Mouse (Mus musculus) mesoderm, embryonic 11.5 days (tissue): ENCODE measurements at regions not wholly inside any gene's neighbourhood (a gene's known extent, or its start where the extent isn't known, plus 50 kb on each side); places are given as distances from the start of the nearest gene placed in this dataset.

Source experiments
- DNase-seq: peaks from one replicate; pipeline ENCODE4 v3.0.0-alpha.2; 2012; ENCODE audit warnings: low read depth, low spot score

DNA sequence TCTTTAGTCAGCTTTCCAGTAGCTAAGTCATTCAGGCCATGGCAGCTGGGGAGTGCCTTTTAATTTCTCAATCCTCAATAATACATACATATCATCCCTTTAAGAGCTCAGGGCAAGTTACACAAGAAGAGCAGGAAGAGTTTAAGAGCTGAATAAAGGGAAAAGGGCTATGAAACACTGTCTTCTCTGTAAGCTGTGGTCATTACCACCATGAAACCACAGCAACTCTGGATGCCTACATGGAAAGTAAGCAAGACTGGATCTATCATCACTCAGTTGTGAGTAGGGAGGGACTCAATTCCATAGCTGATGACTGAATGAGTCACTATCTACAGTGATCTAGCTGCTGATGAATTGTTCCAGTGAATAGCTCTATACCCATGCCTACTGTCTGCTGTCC is 349.9 kb downstream of the Nr2f2 start:
- no peak for DNase-seq

DNA sequence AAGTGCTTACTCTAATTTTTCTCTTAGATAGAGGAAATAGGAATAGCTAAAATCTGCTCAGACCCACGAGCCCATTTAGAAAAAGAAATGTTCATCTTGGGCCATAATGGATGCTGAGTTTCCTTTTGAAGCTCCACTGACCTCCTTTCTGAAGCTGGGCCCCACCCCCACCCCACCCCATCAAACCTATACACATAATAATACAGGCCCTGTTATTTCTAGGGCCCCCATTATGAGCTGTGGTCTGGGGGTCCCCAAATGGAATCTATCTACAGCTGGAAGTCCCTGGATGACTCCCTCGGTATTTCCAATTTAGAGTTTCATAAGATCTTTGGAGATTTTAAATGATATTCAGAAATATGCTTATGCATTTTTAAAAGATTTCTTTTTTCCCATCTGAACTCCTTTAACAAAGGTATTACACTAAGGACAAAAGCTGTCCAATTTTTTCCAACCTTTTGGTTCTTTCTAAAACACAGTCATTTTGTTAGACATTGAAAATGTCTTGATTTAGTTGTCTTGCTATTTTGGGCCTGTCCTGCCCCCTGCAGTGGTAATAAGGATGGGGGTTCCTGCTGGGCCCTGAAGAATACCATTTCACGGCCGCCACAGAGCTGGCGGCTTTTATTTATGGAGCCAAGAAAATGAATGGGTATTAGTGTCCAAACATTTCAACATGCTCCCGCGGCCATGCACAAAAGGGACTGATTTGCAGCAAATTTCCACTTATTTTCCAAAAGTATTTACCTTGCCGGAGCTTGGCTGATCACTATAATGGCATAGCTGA is 363.1 kb downstream of the Nr2f2 start:
- peak; percentile 63 for DNase-seq

DNA sequence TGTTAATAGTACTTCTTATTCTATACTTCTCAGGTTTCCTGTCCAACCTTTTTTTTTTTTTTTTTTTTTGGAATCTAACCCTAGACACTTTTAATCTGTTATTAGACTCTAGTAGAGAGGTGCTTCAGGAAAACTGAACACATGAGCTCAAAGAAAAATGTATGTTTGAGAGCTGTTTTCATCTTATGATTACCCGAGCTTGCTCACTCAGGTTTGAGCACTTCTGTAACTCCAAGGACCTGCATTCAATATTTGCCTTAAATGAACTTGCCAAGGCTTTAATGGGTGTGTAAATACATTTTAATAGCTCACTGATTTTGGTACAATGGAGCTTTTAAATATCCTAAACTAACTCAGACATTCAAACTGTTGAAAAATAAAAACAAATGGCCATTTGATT is 367.8 kb downstream of the Nr2f2 start:
- no peak for DNase-seq

DNA sequence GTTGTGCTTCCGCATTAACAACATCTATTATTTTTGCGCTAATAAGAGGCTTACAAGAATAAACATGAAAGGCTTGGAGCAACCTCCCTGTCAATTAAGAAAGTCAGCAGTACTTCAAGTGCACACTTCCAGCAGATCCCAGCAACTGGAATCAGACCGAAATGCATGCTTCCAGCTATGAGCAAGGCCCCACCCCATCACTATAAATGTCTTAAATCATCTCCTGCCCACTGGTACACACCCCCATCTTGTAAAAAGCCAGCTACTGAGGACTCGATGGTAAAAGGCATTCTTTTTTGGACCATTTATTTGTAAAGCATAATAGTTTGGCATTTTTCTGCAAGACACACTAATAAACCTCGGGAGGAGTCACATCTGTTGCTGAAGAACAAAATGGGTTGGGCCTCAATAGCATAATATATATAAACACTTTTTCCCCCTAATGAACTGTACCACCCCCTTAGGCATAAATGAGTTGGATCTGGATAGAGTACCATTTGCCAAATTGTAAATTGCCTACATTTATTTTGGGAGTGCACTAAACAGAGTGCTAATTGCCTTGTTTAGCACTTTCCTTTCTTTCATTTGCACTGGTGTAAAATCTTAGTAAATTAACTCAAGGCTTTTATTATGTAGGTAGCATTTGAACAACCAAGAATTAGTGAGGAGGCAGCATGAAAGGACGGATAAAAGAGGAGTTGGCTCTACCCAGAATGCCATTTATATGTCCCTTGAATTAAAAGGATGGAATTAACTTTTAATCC is 371.8 kb downstream of the Nr2f2 start:
- no peak for DNase-seq

DNA sequence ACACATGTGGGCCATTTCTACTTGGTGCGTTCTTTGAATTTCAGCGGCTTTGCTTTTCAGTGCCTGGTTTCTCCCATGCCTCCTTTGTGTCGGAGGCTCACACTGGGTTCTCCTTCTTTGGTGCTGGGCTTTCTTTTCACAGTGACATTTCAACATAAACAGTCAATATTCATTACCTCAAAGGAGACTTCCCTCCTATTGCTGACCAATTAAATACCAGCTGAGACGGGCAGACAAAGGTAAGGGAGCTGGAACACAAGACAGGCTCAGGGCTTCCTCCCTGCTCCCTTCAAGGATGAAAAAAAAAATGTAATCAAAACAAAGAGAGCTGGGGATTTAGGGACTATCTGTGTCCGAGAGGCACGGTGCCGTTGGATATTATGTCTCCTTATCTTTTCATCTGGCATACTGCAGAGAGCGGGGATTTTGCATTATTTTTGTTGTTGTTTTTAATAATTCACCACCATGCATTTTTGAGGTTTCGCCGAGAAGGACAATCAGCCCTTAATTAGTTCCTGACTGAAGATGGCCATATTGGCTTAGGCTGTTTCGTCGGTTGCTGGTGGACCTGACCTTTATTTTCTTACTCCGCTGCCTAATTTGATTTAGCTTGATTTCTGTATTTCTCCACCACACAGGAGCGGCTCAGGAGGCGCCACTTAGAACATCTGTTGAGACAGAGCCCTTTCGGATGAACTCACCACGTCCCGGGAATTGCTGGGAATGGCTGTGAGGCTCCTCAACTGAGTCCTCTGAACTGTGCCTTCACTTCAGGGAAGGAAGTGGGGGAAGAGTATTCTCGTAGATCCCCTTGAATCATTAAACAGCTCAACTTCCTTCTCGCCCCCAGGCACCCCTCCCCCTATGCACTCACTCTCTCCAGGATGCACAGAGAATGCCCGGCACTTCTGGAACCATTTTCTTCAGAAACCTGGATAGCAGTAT is 373.9 kb downstream of the Nr2f2 start:
- no peak for DNase-seq

DNA sequence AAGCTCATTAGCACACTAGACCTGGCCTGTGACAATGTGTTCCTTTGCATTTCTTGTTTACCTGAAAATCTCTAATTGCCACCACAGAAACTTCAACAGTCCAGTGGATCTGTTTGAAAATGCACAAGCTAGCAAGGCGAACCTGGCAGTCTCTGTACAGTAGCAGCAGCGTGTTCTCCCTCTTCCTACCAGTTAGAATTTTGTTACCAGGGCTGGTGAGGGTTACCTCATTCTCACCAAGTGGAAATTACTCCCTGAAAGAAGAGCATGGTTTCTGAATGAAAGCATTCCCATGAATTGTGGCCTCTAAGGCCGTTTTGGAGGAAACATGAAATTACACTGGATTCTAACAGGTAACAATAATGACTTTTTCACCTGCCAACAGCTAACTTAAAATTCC is 374.6 kb downstream of the Nr2f2 start:
- DNase-seq: no peak

DNA sequence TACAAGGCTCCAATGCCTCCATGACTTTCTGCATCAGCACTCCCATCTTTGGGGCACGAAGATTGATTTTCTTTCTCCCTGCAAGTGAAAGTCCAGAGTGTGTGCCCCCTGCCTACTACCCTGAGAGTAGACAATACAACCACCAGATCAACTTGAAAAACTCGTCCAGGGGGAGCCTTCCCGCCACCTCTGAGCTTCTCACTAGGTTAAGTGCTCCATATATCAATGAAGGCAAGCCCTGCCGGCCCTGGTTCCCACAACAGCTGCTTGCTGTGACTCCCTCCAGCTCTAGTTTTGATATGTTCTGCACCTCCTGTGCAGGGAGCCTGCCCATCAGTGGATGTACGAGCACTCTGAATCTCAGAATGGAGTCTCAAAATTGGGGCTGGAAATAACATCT is 377.8 kb downstream of the Nr2f2 start:
- peak; percentile 58 for DNase-seq

DNA sequence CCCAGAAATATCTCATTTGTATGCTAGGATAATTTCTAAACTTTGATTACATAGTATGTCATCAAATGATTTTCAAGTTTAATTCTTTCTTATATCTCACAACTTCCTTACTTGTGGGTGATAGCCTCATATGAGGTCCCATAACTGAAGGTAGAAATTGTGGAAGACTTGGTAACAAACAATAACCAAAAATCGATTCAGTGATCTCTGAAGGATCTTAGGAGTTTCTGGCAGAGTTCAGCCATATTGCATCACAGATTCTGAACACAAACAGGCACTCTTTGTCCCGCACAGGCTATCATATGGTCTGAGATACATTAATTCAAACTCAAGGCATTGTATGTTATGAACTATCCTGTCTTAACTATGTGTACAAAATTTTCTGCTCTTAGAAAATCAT is 385.2 kb downstream of the Nr2f2 start:
- DNase-seq: no peak

DNA sequence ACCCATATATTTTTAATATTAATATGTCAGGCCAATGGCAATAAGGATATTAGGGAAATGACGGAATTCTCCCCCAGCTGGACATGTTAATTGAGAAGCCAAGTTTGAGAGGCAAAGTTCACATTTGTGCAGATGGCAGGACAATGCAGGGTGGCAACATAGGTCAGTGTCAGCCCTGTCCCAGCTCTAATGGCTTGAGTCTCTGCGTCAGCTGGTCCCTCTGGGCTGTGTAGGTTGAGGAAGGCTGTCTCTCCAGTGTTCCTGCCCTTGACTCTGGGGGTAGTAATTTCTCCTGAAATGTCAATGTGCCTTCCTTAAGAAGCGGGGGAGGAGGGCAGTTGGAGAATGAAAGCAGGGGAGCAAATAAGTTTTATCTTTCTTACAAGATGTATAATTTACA is 390.2 kb downstream of the Nr2f2 start:
- DNase-seq: peak; percentile 23

DNA sequence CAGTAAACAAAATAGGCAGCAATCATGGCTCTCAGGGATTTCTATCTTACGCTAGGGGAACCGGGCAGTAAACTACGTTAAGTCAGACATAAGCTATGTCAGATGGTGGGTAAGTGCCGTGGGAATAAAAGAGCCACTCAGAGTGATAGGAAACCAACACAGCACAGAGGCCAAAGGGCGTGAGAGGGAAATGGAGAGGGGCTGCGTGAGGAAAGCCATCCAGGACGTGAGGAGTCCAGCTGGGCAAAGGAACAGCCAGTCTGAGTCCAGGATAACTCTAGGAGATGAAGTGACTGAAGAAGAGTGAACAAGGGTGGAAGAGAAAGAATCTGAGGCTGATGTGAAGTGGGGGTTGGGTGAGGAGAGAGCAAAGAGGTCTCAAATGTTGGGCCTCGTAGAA is 402.5 kb downstream of the Nr2f2 start:
- no peak for DNase-seq

DNA sequence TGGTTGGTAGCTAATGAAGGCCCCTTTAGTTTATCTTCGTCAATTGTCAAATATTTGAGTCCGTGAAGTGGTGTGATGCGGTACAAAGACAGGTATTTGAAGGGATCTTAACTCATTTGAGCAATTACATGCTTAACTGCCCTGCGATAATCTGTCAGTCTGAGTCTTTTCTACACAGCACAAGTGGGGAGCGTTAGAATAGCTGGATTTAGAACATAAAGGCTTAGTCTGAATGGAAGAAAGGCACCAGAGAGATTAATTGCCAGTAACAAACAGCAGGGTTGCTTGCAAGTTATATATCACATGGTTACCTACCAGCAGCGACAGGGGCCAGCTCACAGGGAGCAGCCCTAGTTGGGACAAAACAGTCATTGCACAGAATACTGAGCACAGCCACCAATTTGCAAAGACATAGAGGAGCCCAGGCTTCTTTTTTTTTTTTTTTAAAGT is 416.3 kb downstream of the Nr2f2 start:
- DNase-seq: peak; percentile 68

DNA sequence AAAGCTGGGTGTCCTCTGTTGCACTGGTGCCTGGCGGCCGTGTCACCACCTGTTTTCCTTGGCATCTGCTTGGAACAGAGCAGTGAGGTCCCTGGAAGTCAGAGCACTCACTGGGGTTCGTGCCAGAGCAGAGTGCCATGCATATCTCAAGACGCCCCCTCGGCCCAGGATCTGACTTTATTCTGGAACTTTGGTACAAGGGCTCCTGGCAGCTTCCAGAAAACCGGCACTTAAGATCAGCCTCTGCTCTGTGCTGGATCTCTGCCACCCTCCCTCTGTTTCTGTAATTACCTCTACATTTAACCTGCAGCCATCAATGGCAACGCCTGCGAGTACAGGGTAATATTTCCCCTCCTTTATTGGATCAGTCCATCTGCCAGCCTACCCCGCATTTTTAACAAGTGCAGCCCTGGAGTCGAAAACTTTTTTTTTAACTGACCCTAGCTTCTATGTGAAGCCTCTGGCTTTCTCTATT is 416.9 kb downstream of the Nr2f2 start:
- no peak for DNase-seq

DNA sequence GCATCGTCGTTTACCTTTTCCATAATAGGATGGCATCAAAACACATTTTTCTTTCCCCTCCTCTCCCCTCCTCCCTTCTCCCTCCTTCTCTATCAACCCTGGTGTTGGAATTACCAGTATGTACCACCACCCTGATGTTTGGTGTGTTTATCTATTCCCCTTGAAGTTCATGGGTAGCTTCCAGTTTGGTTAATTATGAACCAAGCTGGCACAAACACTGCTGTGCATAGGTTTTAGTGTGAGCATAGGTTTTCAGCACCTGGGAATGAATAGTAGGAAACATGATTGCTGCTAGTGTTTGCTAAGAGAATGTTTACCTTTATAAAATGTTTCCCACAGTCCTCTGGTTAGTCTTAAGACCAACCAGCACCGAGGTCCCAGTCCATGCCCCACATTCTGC is 420.1 kb downstream of the Nr2f2 start:
- no peak for DNase-seq

DNA sequence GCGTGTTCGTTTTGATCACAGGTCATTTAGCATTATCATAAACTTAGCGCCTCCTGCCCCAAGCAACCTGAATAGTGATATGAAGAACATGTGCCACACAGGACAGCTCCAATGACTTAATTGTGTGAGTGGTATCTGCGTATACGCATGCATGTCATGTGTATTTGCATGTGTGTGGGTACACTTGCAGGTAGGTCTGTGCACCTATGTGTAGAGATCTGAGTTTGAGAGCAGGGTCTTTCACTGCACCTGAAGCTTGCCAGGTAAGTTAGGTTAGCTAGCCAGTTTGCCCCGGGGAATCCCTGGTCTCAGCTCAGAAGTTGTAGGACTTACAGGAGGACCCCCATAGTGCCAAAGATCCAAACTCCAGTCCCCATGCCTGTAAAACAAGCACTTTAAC is 424.7 kb downstream of the Nr2f2 start:
- DNase-seq: no peak

DNA sequence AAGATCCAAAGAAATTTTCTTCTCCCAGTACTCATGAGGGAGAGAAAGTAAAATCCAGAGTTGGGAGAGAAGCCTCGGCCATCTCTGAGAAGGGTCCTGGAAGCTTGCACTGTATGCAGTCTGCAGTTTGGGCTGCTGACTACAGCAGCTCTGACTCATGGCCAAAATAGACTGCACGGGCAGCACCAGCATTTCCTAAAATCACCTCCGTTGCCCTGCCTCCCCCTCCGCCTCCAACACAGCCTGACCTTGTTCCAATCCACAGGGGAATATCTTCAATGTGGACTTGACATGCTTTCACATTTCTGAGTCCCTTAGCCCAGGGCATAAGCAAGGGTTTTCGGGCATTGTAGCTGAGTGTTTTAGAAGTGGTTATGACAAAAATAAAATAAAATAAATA is 441.3 kb downstream of the Nr2f2 start:
- DNase-seq: no peak

DNA sequence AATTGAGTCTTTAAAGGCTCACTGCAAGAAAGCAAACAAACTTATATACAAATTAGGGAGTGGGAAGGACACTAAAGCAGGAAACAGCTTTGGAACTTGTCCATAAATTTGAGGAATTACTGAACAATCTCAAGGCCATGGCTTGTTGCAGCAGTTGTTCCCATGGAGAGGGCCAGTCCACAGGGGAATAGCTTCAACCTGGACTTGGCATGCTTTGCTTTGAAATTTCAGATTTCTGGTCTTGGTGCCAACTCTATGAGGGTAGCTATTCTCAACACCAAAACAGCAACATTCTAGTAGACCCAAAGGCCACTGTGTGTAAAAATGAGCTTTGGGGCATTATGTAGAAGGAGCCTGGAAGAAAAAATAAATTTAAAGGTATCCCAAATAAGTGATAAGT is 442.0 kb downstream of the Nr2f2 start:
- DNase-seq: no peak

DNA sequence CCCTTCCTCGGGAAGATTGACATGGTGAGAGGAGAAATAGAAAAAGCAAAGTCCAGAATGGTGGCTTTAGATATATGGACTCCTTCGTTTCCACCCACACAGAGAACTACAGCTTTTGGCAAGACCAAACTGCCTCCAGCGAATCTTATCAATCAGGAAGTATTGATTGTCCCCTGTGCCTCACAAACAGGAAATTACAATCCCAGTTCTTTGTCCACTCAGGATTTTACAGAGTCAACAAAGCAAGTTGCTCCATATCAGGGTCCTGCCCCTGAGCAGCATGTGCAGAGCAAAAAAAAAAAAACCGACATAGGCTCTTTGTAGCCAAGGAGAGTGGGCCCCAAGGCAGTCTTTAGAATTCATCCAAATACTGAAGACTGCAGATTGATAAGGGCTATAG is 454.8 kb downstream of the Nr2f2 start:
- DNase-seq: no peak

DNA sequence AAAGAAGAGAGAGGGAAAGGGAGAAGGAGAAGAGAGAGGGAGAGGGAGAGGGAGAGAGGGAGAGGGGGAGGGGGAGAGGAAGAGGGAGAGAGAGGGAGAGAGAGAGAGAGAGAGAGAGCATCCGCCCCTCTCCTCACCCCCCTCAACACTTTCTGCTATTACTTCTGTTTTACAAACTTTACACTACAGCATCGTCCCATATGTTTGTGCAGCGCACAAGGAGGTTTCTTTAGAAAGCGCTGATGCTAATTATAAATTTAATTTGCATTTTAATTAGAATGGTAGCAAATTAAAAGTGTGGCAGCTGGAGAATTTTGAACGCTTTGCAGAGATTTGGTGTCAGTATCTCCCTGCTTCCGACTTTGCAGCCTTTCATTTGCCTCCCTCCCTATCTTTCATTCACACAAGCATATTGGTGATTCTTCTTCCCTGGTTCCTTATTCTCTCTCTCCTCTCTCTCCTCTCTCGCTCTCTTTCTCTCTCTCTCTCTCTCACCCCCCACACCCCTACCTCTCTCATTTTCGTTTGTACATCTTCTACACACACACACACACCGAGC is 476.0 kb downstream of the Nr2f2 start:
- DNase-seq: no peak

DNA sequence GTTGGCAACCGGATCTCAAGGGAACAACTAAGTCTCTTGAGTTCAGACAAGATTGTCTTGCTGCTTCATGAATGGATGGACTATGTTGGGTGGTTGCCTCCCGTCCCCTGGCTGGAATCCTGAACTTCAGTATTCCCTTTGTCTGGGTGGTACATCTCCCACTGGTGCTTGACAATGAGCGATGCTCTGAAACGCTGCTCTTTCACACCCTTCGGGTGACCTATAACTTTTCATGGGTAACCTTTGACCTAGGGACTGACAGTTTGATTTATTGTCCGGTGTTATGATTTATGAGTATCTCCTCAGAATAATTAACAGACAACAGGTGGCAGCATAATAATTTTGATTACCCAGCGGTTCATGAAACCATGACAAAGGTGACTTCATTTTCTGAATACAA is 478.3 kb downstream of the Nr2f2 start:
- DNase-seq: peak; percentile 18

DNA sequence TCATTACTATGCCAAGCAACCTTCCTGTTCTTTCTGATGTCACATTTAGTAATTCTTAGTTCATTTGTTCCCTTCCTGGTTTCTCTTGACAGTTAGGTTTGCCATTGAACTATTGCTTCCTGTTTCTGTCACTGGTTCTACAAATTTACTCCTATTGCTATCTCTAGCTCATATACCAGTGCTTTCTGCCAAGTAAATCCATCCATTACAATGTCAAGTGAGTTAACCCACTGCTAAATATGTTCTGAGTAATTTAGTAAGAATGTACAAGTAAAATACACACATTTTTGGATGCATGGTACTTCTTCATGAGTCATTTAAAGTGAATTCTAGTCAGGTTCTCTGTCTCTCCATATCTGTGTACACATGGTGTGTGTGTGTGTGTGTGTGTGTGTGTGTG is 489.5 kb downstream of the Nr2f2 start:
- no peak for DNase-seq

DNA sequence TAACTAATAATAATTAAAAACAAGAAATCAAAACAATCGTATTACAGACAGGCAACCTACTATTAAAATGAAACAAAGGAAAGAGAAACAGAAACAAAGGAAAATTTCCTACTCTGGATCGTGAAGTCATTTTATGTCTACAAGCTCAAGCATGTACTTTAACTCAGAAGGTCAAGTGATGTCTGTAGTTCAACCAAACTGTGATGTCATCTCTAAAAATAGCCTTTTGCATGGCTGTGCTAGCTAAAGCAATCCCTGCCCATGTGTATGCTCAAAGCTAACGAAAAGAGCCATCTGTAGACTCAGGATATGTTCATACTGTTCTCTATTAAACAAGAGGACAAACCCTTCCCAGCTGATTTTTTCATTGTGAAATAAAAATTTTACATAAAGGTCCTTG is 500.7 kb downstream of the Nr2f2 start:
- DNase-seq: no peak
